Mouse (Mus musculus) neural tube, embryonic 11.5 days (tissue): ENCODE results near the gene Stxbp1. TPM values are rescaled to one million over a fixed set of nuclear protein-coding genes. Genes with fewer than 3 reads are reported as not detected.
A peak's percentile ranks its signal among the peaks of the same experiment; 100 is the strongest.

Experiments used
- ATAC-seq: fragments of 200-750 bp; cut with Nextera tagmentation; 2 replicates; pipeline ENCODE4 v1.8.0; 2017; ENCODE audit warnings: moderate number of reproducible peaks, mild to moderate bottlenecking, moderate TSS enrichment, moderate library complexity; ENCODE audit not compliant: insufficient read depth, low FRiP score, low TSS enrichment
- DNase-seq: peaks from one replicate; pipeline ENCODE4 v3.0.0-alpha.2; 2015; ENCODE audit warnings: low spot score
- H3K27ac ChIP-seq: fragments of 300-500 bp; sonication (generic); 2 replicates; pipeline ENCODE4 v1.5.1; 2014; ENCODE audit warnings: low read depth, mild to moderate bottlenecking, low read length
- H3K27me3 ChIP-seq: fragments of 300-500 bp; sonication (generic); 2 replicates; pipeline ENCODE4 v1.6.1; 2014; ENCODE audit warnings: mild to moderate bottlenecking, low read length, mixed read lengths; ENCODE audit not compliant: control insufficient read depth, insufficient read depth
- H3K36me3 ChIP-seq: fragments of 300-500 bp; sonication (generic); 2 replicates; pipeline ENCODE4 v1.6.1; 2014; ENCODE audit warnings: mild to moderate bottlenecking, low read length, moderate library complexity, mixed read lengths; ENCODE audit not compliant: control insufficient read depth, insufficient read depth
- H3K4me1 ChIP-seq: fragments of 300-500 bp; sonication (generic); 2 replicates; pipeline ENCODE4 v1.6.1; 2014; ENCODE audit warnings: low read length, mixed read lengths; ENCODE audit not compliant: control insufficient read depth, insufficient read depth
- H3K4me2 ChIP-seq: fragments of 300-500 bp; sonication (generic); 2 replicates; pipeline ENCODE4 v1.6.1; 2014; ENCODE audit warnings: low read depth, mild to moderate bottlenecking, moderate library complexity
- H3K4me3 ChIP-seq: fragments of 300-500 bp; sonication (generic); 2 replicates; pipeline ENCODE4 v1.5.1; 2014; ENCODE audit warnings: low read depth, low read length
- H3K9ac ChIP-seq: fragments of 300-500 bp; sonication (generic); 2 replicates; pipeline ENCODE4 v1.6.1; 2014; ENCODE audit warnings: mild to moderate bottlenecking, low read length
- H3K9me3 ChIP-seq: fragments of 300-500 bp; sonication (generic); 2 replicates; pipeline ENCODE4 v1.6.1; 2016; ENCODE audit warnings: low read length; ENCODE audit not compliant: control insufficient read depth
- WGBS: fragments of 180-500 bp; shearing (Covaris S2); extraction: QIAGEN DNeasy Blood & Tissue Kit; methylation state at CpG from one replicate; pipeline ENCODE4 v1.1.7; 2014; 5-methylcytosine and 5-hydroxymethylcytosine counted together
- polyA plus RNA-seq: library from polyadenylated mRNA; unstranded; fragments of >200 nt; fragmentation: Nextera tagmentation; extraction: Ambion mirVana; gene quantifications from 2 replicates; pipeline ENCODE4 v1.2.1, GENCODE M21; 2014

Stxbp1 gene
- polyA plus RNA-seq, 1 experiment from 2014 or later, result 89.9 TPM

DNA sequence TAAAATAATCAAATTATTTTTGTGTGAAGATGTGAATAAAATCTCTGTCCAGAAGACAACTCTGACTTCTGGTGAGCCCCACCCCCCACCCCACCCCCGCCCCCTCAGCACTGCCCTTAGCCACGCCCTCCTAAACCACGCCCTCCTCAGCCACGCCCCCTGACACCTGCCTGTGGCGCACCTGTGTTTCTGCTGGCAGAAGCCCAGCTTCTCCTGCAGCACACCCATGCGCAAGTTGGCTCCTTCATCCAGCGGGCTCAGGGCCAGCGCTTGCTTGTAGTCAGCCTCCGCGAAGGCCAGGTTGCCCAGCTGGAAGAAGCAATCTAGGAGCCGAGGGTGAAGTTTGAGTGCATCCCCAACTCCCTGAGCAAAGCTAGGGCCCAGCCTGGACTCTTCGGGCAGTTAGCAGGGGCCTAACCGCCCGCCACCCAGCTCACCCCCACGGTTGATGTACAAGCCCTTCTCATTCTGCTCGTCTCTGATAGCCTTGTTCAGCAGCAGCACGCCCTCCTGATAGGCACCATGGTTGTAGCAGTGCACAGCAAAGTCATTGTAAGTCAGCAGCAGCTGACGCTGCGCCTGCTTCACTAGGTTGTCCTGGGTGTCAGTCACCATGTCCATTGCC, 78.3 kb downstream of the Stxbp1 start:
- no peaks in the 10 kb centered on the region for H3K27me3 ChIP-seq
- no peaks in the 10 kb centered on the region; the same call in 1 of the 2 replicates for H3K4me1 ChIP-seq
- no peak overlapping the region for H3K9ac ChIP-seq
- no peak for DNase-seq
- no peak overlapping the region for H3K27ac ChIP-seq
- H3K4me2 ChIP-seq, result no peak overlapping the region
- H3K9me3 ChIP-seq, result no peaks in the 10 kb centered on the region
- WGBS, result 58% methylated on average over 19 of the region's 19 CpGs
- ATAC-seq, result no peak
- no peak overlapping the region for H3K4me3 ChIP-seq
- H3K36me3 ChIP-seq, result no peaks in the 10 kb centered on the region

DNA sequence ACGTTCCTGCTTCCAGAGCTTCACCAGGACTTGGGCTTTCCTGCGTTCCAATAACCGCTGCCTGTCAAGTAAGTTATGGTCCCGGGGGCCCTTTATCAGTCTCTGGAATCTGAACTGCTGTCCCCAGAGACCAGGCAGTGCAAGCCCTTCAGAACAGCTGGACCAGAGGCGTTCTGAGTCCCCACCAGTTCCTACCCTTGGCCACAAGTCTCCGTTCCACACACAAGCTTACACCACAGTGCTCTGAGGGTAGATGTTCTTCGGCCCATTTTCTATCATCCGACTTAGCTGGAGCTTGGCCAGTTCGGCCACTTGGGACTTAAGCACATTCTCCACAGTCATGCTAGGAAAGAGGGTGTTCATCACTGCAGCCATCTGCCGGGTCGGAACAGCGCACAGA, 79.8 kb downstream of the Stxbp1 start:
- no peaks in the 10 kb centered on the region for H3K27me3 ChIP-seq
- no peaks in the 10 kb centered on the region for H3K9me3 ChIP-seq
- DNase-seq, result no peak
- H3K36me3 ChIP-seq, result 0 out of 2 replicates have a peak, but pooled peaks cover 1% of the 10 kb centered on the region
- 73% methylated on average over 12 of the region's 12 CpGs for WGBS
- no peaks in the 10 kb centered on the region; the same call in 1 of the 2 replicates for H3K4me1 ChIP-seq
- H3K9ac ChIP-seq, result no peak overlapping the region
- no peak overlapping the region for H3K4me2 ChIP-seq
- H3K4me3 ChIP-seq, result no peak overlapping the region
- no peak overlapping the region for H3K27ac ChIP-seq
- ATAC-seq, result no peak

GRCm38 (mm10) chr2:32763353-32763752, 83.7 kb downstream of the Stxbp1 start:
- ATAC-seq, result no peak
- no peak for DNase-seq

DNA sequence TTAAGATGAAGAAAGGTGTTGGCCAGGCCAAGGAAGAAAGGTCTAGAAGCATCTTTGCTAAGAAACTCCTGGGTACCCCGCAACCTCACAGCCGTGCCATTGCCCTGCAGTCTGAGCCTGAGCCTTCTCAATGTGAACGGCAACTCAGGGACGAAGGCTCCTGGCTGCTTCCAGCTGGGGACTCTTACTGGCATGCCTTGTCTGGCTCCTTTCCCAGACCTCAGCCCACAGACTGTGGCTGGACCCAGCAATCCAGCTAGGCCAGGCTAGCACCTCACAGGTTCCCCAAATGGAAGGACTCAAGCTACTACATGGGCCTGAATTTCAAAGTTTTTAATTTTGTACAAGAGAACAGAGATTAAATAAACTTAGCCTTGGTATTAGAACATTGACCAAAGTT, 85.2 kb downstream of the Stxbp1 start:
- no peak for ATAC-seq
- DNase-seq, result no peak
- no peak overlapping the region for H3K9ac ChIP-seq
- peaks cover 6% of the 10 kb centered on the region for H3K36me3 ChIP-seq
- H3K27ac ChIP-seq, result no peak overlapping the region
- H3K4me1 ChIP-seq, result 0 out of 2 replicates have a peak, but pooled peaks cover 4% of the 10 kb centered on the region
- no peak overlapping the region for H3K4me3 ChIP-seq
- no peak overlapping the region for H3K4me2 ChIP-seq
- no peaks in the 10 kb centered on the region for H3K27me3 ChIP-seq
- no peaks in the 10 kb centered on the region for H3K9me3 ChIP-seq
- 95% methylated on average over 4 of the region's 4 CpGs for WGBS

More at GRCm38 (mm10) chr2:32763353-32763752, 83.7 kb downstream of the Stxbp1 start:
- Histone ChIP-seq H3K4me3 (no peak overlapping the region), H3K4me1 (no peaks in the 10 kb centered on the region), H3K27ac (no peak overlapping the region), H3K9ac (no peak overlapping the region), H3K9me3 (no peaks in the 10 kb centered on the region), H3K27me3 (no peaks in the 10 kb centered on the region), H3K4me2 (no peak overlapping the region), H3K36me3 (peaks cover 6% of the 10 kb centered on the region)
- 84% methylated on average over 3 of the region's 3 CpGs for WGBS

DNA sequence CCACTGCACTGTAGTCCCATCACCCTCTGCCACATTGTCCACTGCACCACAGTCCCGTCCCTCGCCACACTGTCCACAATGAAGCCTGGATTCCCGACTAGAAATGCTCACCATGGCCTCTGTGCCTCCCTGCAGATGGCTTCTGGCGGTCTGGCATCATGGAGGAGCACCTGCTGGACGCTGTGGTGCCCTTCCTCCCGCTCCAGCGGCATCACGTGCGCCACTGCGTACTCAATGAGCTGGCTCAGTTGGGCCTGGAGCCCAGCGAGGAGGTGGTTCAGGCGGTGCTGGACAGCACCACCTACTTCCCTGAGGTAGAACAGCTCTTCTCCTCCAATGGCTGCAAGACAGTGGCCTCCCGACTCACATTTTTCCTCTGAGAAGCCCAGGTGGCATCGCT, 85.7 kb downstream of the Stxbp1 start:
- WGBS, result 92% methylated on average over 14 of the region's 14 CpGs
- no peak overlapping the region for H3K27ac ChIP-seq
- ATAC-seq (no peak), DNase-seq (no peak)
- H3K9ac ChIP-seq, result no peak overlapping the region
- H3K4me2 ChIP-seq, result no peak overlapping the region
- no peaks in the 10 kb centered on the region for H3K9me3 ChIP-seq
- 0 out of 2 replicates have a peak, but pooled peaks cover 4% of the 10 kb centered on the region for H3K4me1 ChIP-seq
- no peaks in the 10 kb centered on the region for H3K27me3 ChIP-seq
- no peak overlapping the region for H3K4me3 ChIP-seq
- H3K36me3 ChIP-seq, result peaks cover 6% of the 10 kb centered on the region

- H3K4me2 ChIP-seq, result no peak overlapping the region
- DNase-seq (no peak), ATAC-seq (no peak)
- no peak overlapping the region for H3K27ac ChIP-seq
- H3K4me1 ChIP-seq, result 0 out of 2 replicates have a peak, but pooled peaks cover 4% of the 10 kb centered on the region
- H3K9me3 ChIP-seq, result no peaks in the 10 kb centered on the region
- 87% methylated on average over 2 of the region's 2 CpGs for WGBS
- H3K27me3 ChIP-seq, result no peaks in the 10 kb centered on the region
- no peak overlapping the region for H3K9ac ChIP-seq
- peaks cover 6% of the 10 kb centered on the region for H3K36me3 ChIP-seq
- H3K4me3 ChIP-seq, result no peak overlapping the region
These were observed 88.0 kb downstream of the Stxbp1 start for GRCm38 (mm10) chr2:32759001-32759400.

GRCm38 (mm10) chr2:32758503-32758902, 88.5 kb downstream of the Stxbp1 start:
- Histone ChIP-seq H3K36me3 (peaks cover 6% of the 10 kb centered on the region), H3K9me3 (no peaks in the 10 kb centered on the region), H3K27ac (no peak overlapping the region), H3K4me2 (no peak overlapping the region), H3K27me3 (no peaks in the 10 kb centered on the region), H3K9ac (no peak overlapping the region), H3K4me3 (no peak overlapping the region), H3K4me1 (0 out of 2 replicates have a peak, but pooled peaks cover 4% of the 10 kb centered on the region)
- ATAC-seq (no peak), DNase-seq (no peak)
- 66% methylated on average over 8 of the region's 8 CpGs for WGBS

DNA sequence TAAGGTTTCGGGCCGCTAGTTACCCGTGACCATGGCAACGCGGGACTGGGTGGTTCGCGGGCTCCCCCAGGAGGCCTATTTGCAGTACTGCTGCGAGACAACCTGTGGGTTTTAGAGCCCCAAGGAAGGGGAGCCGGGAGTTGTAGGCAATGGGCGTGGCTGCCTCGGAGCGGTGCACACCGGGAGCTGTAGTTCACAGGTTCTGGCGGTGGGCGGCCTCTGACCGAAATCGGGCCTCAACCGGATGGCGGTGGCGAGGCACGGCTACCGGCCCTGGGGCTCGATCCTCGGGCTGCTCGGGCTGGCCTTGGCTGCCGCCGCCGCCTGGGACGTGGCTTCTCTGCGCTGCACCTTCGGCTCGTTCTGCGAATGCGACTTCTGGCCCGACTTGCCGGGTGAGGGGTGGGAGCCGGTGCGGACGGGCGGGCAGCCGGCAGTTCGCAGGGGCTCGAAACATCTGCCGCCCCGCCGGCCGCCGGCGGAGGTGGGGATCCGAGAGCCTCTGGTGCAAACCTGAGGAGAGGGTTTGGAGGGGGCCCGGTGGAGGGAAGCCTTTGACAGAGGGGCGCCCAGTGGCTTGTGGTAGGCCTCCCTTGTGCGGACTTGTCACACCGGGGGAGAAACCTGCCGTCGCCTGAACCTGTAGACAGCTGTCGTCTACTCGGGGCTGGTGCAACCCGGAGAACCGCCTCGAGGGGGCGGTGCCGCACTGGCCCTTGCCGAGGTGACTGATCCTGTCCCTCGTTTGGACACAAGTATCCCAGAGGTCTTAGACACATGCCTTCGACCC, 89.8 kb downstream of the Stxbp1 start, which contains the start of gene Tor2a:
Gene Tor2a, plus strand, starts transcription at position 179 of the 790 bp plus-strand sequence.
- Histone ChIP-seq H3K4me2 (peak within 1 kb of the TSS; percentile 52), H3K9me3 (no peaks in the 10 kb centered on the region), H3K4me1 (0 out of 2 replicates have a peak, but pooled peaks cover 4% of the 10 kb centered on the region), H3K27me3 (no peaks in the 10 kb centered on the region), H3K4me3 (peak within 1 kb of the TSS; percentile 64), H3K27ac (peak within 1 kb of the TSS; percentile 75), H3K36me3 (peaks cover 5% of the 10 kb centered on the region), H3K9ac (peak within 1 kb of the TSS; percentile 86)
- WGBS, result under 1% methylated on average over 63 of the region's 66 CpGs
- DNase-seq, result peak; percentile 96
- ATAC-seq, result peak; percentile 89
